Mouse (Mus musculus) gonadal fat pad, adult 2 months (tissue): Measurements from ENCODE around the gene Sgta. TPM values are rescaled to one million over a fixed set of nuclear protein-coding genes. Genes with fewer than 3 reads are reported as not detected.

Experiments
- DNase-seq: peaks from one replicate; pipeline ENCODE4 v3.0.0-alpha.2; 2012; ENCODE audit warnings: low read depth
- polyA plus RNA-seq: library from polyadenylated mRNA; depleted of rRNA; stranded (reverse); fragments of >200 nt; gene quantifications from 2 replicates; pipeline ENCODE4 v1.2.3, GENCODE M21; 2012

Sgta gene
- polyA plus RNA-seq, 1 experiment = 235 TPM

GRCm38 (mm10) chr10:81019687-81020086, 40.3 kb downstream of the Sgta start:
- no peak for DNase-seq

GRCm38 (mm10) chr10:81018326-81018725, 41.7 kb downstream of the Sgta start:
- DNase-seq = no peak

GRCm38 (mm10) chr10:81016645-81017044, 43.3 kb downstream of the Sgta start:
- DNase-seq = no peak

- no peak for DNase-seq
Observed at GRCm38 (mm10) chr10:81015666-81016065, 44.3 kb downstream of the Sgta start.

- peak; percentile 57 for DNase-seq
Observed at GRCm38 (mm10) chr10:81014393-81015384, 45.3 kb downstream of the Sgta start, which contains the start of gene Gng7. Gene Gng7 (minus strand): TSS chr10:81014945.

GRCm38 (mm10) chr10:81010851-81011250, 49.1 kb downstream of the Sgta start:
- no peak for DNase-seq

- DNase-seq = no peak
Observed at GRCm38 (mm10) chr10:81007240-81007639, 52.7 kb downstream of the Sgta start.

GRCm38 (mm10) chr10:81006005-81006677, 53.8 kb downstream of the Sgta start:
- no peak for DNase-seq

GRCm38 (mm10) chr10:81001161-81001560, 58.8 kb downstream of the Sgta start:
- no peak for DNase-seq

- no peak for DNase-seq
Observed at GRCm38 (mm10) chr10:81000197-81001062, 59.6 kb downstream of the Sgta start.

GRCm38 (mm10) chr10:80999362-81000196, 60.4 kb downstream of the Sgta start:
- no peak for DNase-seq

- DNase-seq = no peak
Observed at GRCm38 (mm10) chr10:80998778-80999177, 61.2 kb downstream of the Sgta start.

GRCm38 (mm10) chr10:80998021-80998420, 62.0 kb downstream of the Sgta start:
- DNase-seq = no peak

GRCm38 (mm10) chr10:80997332-80997731, 62.6 kb downstream of the Sgta start:
- no peak for DNase-seq

- DNase-seq = no peak
Observed at GRCm38 (mm10) chr10:80996501-80996900, 63.5 kb downstream of the Sgta start.

GRCm38 (mm10) chr10:80995091-80995632, 64.8 kb downstream of the Sgta start:
- DNase-seq = no peak

GRCm38 (mm10) chr10:80994621-80995020, 65.4 kb downstream of the Sgta start:
- DNase-seq = no peak
